Mouse (Mus musculus): ENCODE results near the gene Colgalt2. TPM values are rescaled to one million over a fixed set of nuclear protein-coding genes. Genes with fewer than 3 reads are reported as not detected.
A peak's percentile ranks its signal among the peaks of the same experiment; 100 is the strongest.
"Not testable (repeated sequence)": the region's sequence is repeated elsewhere in the genome, so short reads cannot be mapped to it uniquely, and the experiment has no call there.

The Colgalt2 gene
- 1 to 10 TPM; 1.6 to 2.1 TPM for total RNA-seq (2021)
- long read RNA-seq, experiment 1, partial matches to known transcripts = 0 of 1 reads
- long read RNA-seq, experiment 1, other reads (novel, unspliced or antisense) = 1 of 1 reads
- long read RNA-seq, experiment 2, partial matches to known transcripts = 2 of 3 reads
- long read RNA-seq, experiment 2, other reads (novel, unspliced or antisense) = 1 of 3 reads

- DNase-seq = peak; percentile 45
These were observed at the start of gene Colgalt2 for GRCm38 (mm10) chr1:152399790-152400555. Gene Colgalt2 (plus strand): TSS chr1:152399830.

- DNase-seq = no peak
These were observed 42.9 kb upstream of the Colgalt2 start for GRCm38 (mm10) chr1:152356721-152357120.

DNA sequence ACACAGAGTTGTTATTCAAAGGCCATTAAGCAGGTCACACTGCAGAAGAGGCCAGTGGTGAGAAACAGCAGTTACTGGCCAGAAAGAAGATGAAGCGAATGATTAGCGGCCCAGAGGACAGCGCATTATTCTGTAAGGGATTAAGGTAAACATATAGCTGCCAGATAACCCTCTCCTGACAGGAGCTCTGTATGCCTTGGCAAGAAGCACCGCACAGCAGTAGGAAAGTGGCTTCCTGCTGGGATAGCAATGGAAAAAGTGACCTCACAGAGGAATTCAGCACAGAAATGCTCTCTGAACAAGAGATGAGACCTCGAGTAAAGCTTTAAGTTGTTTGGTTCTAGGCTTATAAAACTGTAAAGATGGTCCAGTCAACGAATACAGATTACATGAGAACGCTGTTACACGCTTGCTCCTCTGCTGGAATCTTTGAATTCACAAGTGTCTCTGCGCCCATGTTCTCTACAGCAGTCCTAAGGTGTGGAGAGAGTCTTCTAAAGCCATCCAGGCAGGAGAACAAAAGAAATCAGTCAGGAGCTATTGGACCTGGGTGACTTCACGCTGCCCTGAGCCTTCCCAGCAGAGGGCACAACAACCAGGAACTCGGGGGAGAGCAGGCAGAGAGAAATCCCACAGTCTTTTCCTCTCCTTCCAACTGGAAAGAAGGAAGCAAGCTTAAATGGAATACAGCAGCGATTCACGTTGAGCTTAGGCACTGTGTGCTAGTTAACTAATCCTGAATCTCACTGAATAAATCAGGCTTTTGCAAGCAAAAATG is 31.1 kb upstream of the Colgalt2 start:
- DNase-seq = no peak

DNA sequence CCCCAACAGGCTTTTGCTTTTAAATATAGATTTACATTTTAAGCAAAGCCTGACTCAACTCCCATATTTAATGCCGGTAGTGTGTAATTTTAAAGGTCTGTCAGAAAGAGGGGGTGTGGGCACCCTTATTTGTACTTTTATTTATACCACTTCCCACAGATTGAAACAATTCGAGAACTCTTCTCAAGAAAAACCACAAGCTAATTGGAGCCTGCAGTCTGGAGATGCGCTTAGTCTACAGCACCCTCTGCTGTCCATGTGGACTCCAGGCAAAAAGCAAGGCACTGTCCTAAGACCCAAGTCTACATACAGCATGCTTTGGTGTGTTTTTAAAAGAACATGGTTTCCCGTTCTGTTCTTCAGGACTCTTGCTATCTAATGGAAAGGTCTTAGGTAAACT is 30.5 kb upstream of the Colgalt2 start:
- DNase-seq = peak; percentile 46

- DNase-seq = no peak
These were observed 21.3 kb upstream of the Colgalt2 start for GRCm38 (mm10) chr1:152378311-152378710.

GRCm38 (mm10) chr1:152384589-152384988 is 15.0 kb upstream of the Colgalt2 start:
- no peak for DNase-seq

DNA sequence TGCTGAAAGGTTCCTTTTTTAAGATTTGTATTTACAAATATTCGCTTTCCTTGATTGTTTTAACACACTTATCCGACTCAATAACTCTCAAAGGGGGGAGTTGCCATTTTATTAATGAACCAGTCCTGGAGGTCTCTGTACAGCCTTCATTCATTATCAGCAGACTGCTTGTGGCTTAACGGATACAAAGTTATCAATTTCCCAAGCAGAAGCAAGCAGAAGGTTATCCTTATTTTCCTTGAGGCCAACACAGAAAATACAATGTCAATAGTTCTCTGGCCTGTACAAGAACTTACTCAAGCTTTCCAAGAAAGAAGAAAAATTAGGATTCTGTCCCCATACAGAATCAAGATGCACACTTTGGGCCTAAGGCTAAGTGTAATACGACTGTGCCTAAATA is 13.9 kb upstream of the Colgalt2 start:
- DNase-seq = not testable (repeated sequence)

GRCm38 (mm10) chr1:152386188-152386835 is 13.3 kb upstream of the Colgalt2 start, which contains the start of gene Tsen15:
Gene Tsen15 (minus strand): TSS chr1:152386688.
- DNase-seq = peak; percentile 74

DNA sequence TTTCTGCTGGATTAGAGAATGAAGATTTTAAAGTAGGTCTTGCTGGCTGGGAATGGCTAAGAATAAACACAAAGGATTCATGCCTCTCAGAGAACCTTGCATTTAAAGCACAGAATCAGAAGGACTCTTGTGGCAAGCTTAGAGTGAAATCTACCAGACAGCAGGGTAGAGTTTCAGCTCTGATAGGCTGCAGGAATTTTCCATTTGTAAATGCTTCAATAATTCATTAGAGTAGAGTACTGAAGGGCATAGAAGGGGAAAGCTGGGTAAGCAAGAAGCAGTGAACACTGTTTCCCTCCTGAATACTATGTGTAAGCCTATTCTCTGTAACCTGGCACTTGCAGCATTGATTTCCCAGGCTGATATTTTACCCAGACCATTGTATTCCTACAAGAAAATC is 10.4 kb upstream of the Colgalt2 start:
- DNase-seq = no peak

GRCm38 (mm10) chr1:152394137-152394536 is 5.5 kb upstream of the Colgalt2 start:
- DNase-seq = no peak

GRCm38 (mm10) chr1:152394956-152395515 is 4.6 kb upstream of the Colgalt2 start:
- DNase-seq = no peak

DNA sequence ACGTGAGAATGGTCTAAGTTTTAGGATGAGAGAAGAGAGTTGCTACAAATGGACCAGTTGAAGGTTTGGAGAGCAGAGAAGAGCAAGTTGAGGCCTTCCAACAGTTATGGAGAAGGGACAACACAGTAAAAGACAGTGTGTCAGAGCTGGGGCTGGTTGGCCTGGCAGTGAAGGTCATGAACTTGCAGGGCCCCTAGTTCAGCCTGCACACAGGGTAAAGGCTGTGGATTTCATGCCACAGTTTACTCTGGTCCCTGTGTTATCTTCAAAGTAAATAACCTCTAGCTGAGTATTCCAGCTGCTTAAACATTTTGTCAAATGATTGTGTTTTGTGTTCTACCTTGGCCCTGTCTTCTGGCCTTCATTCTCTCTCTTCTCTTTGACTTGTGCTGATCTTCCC is 922 bp upstream of the Colgalt2 start:
- no peak for DNase-seq

DNA sequence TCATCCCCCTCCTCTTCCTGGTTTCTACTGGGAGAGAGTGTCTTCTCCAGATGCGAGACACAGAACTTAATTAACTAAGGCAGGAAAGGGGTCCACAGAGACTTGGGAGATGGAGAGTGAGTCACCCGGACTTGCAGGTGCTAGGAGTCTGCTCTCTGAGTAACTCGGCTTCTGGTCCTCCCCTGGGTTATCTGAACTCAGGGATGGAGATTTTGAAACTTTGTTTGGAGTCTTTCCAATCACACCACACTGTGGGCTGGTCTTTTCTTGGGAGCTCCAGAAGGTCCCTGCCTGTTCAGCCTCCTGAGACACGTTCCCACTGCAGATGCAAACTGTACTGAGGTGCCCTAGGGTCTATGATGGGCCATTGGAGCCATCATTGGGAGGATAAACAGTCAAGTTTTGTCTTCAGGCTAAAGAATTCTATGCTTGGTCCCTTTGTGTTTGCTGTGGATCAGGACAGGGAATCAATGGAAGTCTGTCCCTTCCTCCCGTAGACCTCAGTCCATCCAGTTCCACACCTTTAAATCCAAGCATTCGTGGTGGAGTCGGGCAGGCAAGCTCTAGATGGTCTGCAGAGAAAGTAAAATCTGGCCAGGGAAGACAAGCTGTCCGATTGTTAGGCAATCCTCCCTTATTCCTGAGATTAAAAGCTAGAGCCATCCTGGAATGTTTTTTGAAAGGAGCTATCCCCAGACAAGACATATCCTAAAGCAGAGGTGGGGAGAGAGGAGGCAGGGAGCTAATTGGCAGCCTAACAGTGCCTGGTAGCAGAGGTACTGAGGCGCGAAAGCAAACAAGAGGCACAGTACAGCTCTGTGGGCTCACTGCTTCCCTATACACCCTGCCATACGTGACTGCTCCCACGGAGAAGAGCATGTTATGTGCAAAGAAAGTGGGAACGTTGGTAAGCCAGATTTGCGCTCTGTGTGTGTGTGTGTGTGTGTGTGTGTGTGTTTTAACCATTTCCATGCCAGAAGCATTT is 1.2 kb downstream of the Colgalt2 start:
- peak; percentile 26 for DNase-seq

DNA sequence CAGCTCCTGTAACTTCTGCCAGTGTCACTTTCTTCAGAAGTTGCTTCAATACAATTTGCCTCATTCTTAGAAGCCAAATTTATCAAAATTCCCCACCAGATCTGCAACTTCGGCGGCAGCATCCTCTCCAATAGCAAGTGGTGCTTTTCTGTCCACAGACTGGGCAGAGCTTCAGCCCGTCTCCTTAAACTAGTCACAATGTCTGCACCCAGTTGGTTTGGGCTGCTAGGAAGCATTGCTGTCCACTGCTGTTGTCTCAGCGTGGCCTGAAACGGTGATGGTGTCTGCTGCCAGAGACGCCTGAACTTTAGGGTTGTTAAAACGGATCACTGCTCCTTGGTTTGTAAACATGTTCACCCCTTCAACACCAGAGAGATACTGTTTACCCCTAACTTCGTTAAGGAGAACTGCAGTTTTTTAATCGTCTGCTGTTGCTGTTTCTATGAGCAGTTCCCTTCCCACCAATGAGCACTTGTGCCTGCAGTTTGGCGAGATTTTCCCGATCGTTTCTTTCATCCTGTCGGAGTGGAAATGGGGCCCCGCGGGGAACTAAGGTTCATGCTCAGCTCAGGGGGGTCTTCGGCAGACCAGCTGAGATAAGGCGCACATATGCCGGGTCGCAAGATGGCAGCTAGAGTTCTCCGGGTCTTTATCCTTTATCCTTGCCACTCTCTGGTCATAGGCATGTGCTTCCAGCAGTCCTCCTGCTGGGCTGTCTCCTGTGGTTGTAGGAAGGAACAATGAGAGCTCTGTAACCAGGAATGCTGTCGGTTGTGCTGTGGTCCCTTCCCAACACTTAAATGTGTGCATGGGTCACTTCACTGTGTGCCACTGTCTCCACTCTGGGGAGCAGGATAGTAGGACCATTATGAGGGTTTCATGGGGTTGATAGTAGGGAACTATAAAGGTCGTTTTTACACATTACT is 7.7 kb downstream of the Colgalt2 start:
- no peak for DNase-seq

DNA sequence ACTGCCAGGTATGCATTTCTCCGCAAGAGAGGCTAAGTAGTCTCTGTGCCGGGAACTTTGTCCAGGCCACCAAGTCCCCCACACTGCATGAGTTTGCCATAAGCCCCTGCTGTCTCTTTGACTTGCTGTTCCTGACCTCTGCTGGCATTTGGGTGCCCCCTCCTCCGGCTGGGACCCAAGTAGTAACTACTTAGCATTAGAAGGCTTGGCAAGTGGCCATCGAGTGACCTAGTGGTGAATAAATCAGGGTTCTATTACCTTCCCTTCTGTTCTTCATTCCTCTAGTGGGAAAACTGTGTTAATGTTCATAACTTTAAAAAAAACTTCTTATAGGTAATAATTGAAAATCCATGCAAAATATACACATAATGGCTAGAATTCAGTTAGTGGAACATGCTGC is 9.7 kb downstream of the Colgalt2 start:
- no peak for DNase-seq

DNA sequence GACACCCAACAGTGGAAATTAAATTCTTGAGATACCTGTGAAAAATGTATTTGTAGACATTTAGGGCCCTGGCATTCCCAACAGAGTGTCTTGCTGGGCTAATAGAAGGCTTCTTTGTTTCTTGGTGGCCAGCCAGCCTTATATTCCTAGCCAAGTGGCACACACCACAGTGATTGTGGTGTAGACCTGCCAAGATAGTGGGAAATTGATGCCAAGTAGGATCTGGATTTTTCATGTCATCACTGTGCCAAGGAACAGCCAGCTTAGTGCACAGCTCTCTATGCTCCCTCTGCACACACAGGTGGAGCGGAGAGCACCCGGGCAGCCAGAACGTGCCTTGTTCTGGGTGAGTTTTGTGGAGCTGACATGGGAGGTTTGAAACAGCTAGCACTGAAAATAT is 11.0 kb downstream of the Colgalt2 start:
- peak; percentile 16 for DNase-seq

- DNase-seq = no peak
These were observed 13.5 kb downstream of the Colgalt2 start for GRCm38 (mm10) chr1:152413116-152413515.

GRCm38 (mm10) chr1:152413961-152414360 is 14.3 kb downstream of the Colgalt2 start:
- peak; percentile 15 for DNase-seq

DNA sequence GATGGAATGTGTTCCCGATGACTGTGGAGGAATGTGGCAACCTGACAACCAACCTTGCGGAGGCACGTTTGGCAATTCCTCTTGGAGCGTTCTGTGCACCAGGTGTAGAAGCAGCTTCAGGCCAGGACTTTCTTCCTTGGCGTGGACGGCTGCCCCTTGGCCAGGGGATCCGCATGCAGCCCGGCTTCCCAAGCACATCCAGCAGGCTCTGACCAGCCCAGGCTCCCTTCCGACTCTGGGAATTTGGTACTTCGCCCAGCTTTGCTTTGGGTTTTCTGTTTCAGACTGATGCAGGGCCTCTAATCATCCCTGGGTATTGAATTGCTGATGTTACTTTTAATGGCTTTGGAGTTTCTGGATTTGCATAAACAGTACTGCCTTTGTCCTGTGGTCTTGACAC is 14.8 kb downstream of the Colgalt2 start:
- peak; percentile 77 for DNase-seq
